Mouse (Mus musculus) kidney, adult 2 months (tissue): ENCODE results near the gene 1700088E04Rik. TPM values are rescaled to one million over a fixed set of nuclear protein-coding genes. Genes with fewer than 3 reads are reported as not detected.

Experiments
- DNase-seq: peaks from one replicate; pipeline ENCODE4 v3.0.0; 2021
- H3K27ac ChIP-seq: fragments of 200-500 bp; 2 replicates; pipeline ENCODE4 v1.5.1; 2012; ENCODE audit warnings: low read depth, low read length, control low read depth, inconsistent platforms; ENCODE audit not compliant: insufficient read depth
- H3K27me3 ChIP-seq: fragments of 200-500 bp; replicated peaks from 2 replicates; pipeline ENCODE4 v1.6.1; 2012; ENCODE audit warnings: mild to moderate bottlenecking, moderate library complexity, low read length, inconsistent platforms; ENCODE audit not compliant: control insufficient read depth, insufficient read depth
- H3K36me3 ChIP-seq: fragments of 200-500 bp; 2 replicates; pipeline ENCODE4 v1.6.1; 2012; ENCODE audit warnings: mild to moderate bottlenecking, moderate library complexity, low read length, inconsistent platforms; ENCODE audit not compliant: control insufficient read depth, insufficient read depth
- H3K4me1 ChIP-seq: fragments of 200-500 bp; 2 replicates; pipeline ENCODE4 v1.6.1; 2011; ENCODE audit warnings: low read length; ENCODE audit not compliant: control insufficient read depth, insufficient read depth
- H3K4me3 ChIP-seq: fragments of 200-500 bp; 2 replicates; pipeline ENCODE4 v1.5.1; 2011; ENCODE audit warnings: mild to moderate bottlenecking, low read depth, low read length, control low read depth; ENCODE audit not compliant: insufficient read depth
- CTCF ChIP-seq: fragments of 200-500 bp; conservative IDR thresholded peaks from 2 replicates; pipeline ENCODE4 v1.5.1; 2011; ENCODE audit warnings: low read depth, mild to moderate bottlenecking, control low read depth, low read length, moderate library complexity, mixed read lengths; ENCODE audit not compliant: insufficient read depth, insufficient read length
- POLR2A ChIP-seq: fragments of 200-500 bp; IDR thresholded peaks from one replicate; pipeline ENCODE4 v1.6.1; 2011; ENCODE audit warnings: low read depth, low read length, control low read depth
- WGBS: fragments of 180-500 bp; shearing (Covaris S2); methylation state at CpG from one replicate; pipeline ENCODE4 v1.1.7; 2018; 5-methylcytosine and 5-hydroxymethylcytosine counted together
- polyA plus RNA-seq: library from polyadenylated mRNA; depleted of rRNA; stranded (reverse); fragments of >200 nt; gene quantifications from 2 replicates; pipeline ENCODE4 v1.2.3, GENCODE M21; 2012

1700088E04Rik gene
- polyA plus RNA-seq, 1 experiment: 18.8 TPM

- TF ChIP-seq CTCF: no peak
- no peak for TF ChIP-seq POLR2A
- peak overlapping the region; percentile 90 for H3K27ac ChIP-seq
- H3K27me3 ChIP-seq: no peaks in the 10 kb centered on the region
- H3K4me3 ChIP-seq: peak overlapping the region; percentile 93
- 25% methylated on average over 9 of the region's 9 CpGs for WGBS
- peaks cover 12% of the 10 kb centered on the region for H3K4me1 ChIP-seq
- H3K36me3 ChIP-seq: no peaks in the 10 kb centered on the region
- DNase-seq: no peak
Observed at GRCm38 (mm10) chr15:79110031-79110430, 31.0 kb downstream of the 1700088E04Rik start.

- TF ChIP-seq POLR2A (no peak), CTCF (no peak)
- DNase-seq: no peak
- Histone ChIP-seq H3K4me1 (peaks cover 12% of the 10 kb centered on the region), H3K36me3 (no peaks in the 10 kb centered on the region), H3K27me3 (no peaks in the 10 kb centered on the region), H3K27ac (peak overlapping the region; percentile 90), H3K4me3 (peak overlapping the region; percentile 93)
- WGBS: 1% methylated on average over 46 of the region's 46 CpGs
Observed at GRCm38 (mm10) chr15:79109321-79109934, 31.6 kb downstream of the 1700088E04Rik start.

- no peaks in the 10 kb centered on the region for H3K27me3 ChIP-seq
- TF ChIP-seq POLR2A: no peak
- peak within 1 kb of the TSS; percentile 90 for H3K27ac ChIP-seq
- H3K36me3 ChIP-seq: no peaks in the 10 kb centered on the region
- WGBS: under 1% methylated on average over 54 of the region's 85 CpGs
- peak within 1 kb of the TSS; percentile 93 for H3K4me3 ChIP-seq
- peaks cover 12% of the 10 kb centered on the region for H3K4me1 ChIP-seq
- DNase-seq: peak; percentile 88
Observed at GRCm38 (mm10) chr15:79108421-79109320, 32.4 kb downstream of the 1700088E04Rik start, which contains the start of gene Micall1. TSS of gene Micall1 (plus strand) at chr15:79108898.

GRCm38 (mm10) chr15:79107966-79108365 lies 33.1 kb downstream of the 1700088E04Rik start:
- Histone ChIP-seq H3K4me3 (no peak overlapping the region), H3K27ac (no peak overlapping the region)
- no peak for TF ChIP-seq CTCF
- no peak for TF ChIP-seq POLR2A

GRCm38 (mm10) chr15:79105804-79106203 lies 35.2 kb downstream of the 1700088E04Rik start:
- WGBS: 79% methylated on average over 2 of the region's 2 CpGs
- no peaks in the 10 kb centered on the region for H3K36me3 ChIP-seq
- TF ChIP-seq POLR2A (no peak), CTCF (no peak)
- no peaks in the 10 kb centered on the region for H3K27me3 ChIP-seq
- H3K4me1 ChIP-seq: peaks cover 5% of the 10 kb centered on the region
- no peak for DNase-seq
- no peak overlapping the region for H3K4me3 ChIP-seq
- H3K27ac ChIP-seq: no peak overlapping the region

More at GRCm38 (mm10) chr15:79107966-79108365, 33.1 kb downstream of the 1700088E04Rik start:
- 45% methylated on average over 7 of the region's 7 CpGs for WGBS
- DNase-seq: no peak
- Histone ChIP-seq H3K36me3 (no peaks in the 10 kb centered on the region), H3K27me3 (no peaks in the 10 kb centered on the region), H3K4me1 (peaks cover 12% of the 10 kb centered on the region)

GRCm38 (mm10) chr15:79103264-79103663 lies 37.8 kb downstream of the 1700088E04Rik start:
- no peaks in the 10 kb centered on the region for H3K27me3 ChIP-seq
- WGBS: 83% methylated on average over 10 of the region's 10 CpGs
- no peak for TF ChIP-seq CTCF
- no peak for TF ChIP-seq POLR2A
- H3K4me3 ChIP-seq: no peak overlapping the region
- no peaks in the 10 kb centered on the region for H3K36me3 ChIP-seq
- H3K27ac ChIP-seq: no peak overlapping the region
- peaks cover 1% of the 10 kb centered on the region; the same call in 1 of the 2 replicates for H3K4me1 ChIP-seq
- DNase-seq: no peak

- H3K4me3 ChIP-seq: no peak overlapping the region
- H3K27me3 ChIP-seq: no peaks in the 10 kb centered on the region
- DNase-seq: no peak
- H3K36me3 ChIP-seq: no peaks in the 10 kb centered on the region
- no peak overlapping the region for H3K27ac ChIP-seq
- TF ChIP-seq CTCF (no peak), POLR2A (no peak)
- H3K4me1 ChIP-seq: peaks cover 17% of the 10 kb centered on the region
Observed at GRCm38 (mm10) chr15:79101531-79101930, 39.5 kb downstream of the 1700088E04Rik start.
